Mouse (Mus musculus) CH12.LX (cell line): ENCODE measurements at regions not wholly inside any gene's neighbourhood (a gene's known extent, or its start where the extent isn't known, plus 50 kb on each side); places are given as distances from the start of the nearest gene placed in this dataset.

Source experiments
- CTCF ChIP-seq, 2 experiments: IDR thresholded peaks in 1 of 2; conservative IDR thresholded peaks in 1 of 2; 2 replicates each; pipeline ENCODE4 v1.5.1; 2011 to 2012; ENCODE audit warnings: low read depth in 2 of 2, low read length in 2 of 2, improper control_type of control experiment in 1 of 2, inconsistent platforms in 1 of 2, mild to moderate bottlenecking in 1 of 2, moderate library complexity in 1 of 2
- ELF1 ChIP-seq: IDR thresholded peaks from 2 replicates; pipeline ENCODE4 v1.6.1; 2014; ENCODE audit warnings: low read depth, mild to moderate bottlenecking, inconsistent platforms, low read length, improper control_type of control experiment
- EP300 ChIP-seq: IDR thresholded peaks from 2 replicates; pipeline ENCODE4 v1.6.1; 2011; ENCODE audit warnings: low read length, improper control_type of control experiment
- ETS1 ChIP-seq: conservative IDR thresholded peaks from 2 replicates; pipeline ENCODE4 v1.6.1; 2012; ENCODE audit warnings: low read depth, mild to moderate bottlenecking, inconsistent platforms, low read length, improper control_type of control experiment, moderate library complexity
- GABPA ChIP-seq: IDR thresholded peaks from 2 replicates; pipeline ENCODE4 v1.6.1; 2012; ENCODE audit warnings: low read depth, low read length, improper control_type of control experiment, inconsistent platforms; ENCODE audit not compliant: insufficient replicate concordance
- MAX ChIP-seq: IDR thresholded peaks from 2 replicates; pipeline ENCODE4 v1.6.1; 2011; ENCODE audit warnings: low read length, improper control_type of control experiment
- PAX5 ChIP-seq: IDR thresholded peaks from 2 replicates; pipeline ENCODE4 v1.6.1; 2012; ENCODE audit warnings: low read length, inconsistent platforms, mixed read lengths
- POLR2A ChIP-seq: IDR thresholded peaks from 2 replicates; pipeline ENCODE4 v1.6.1; 2011; ENCODE audit warnings: low read depth, mild to moderate bottlenecking, improper control_type of control experiment, low read length
- RAD21 ChIP-seq: IDR thresholded peaks from 2 replicates; pipeline ENCODE4 v1.6.1; 2011; ENCODE audit warnings: low read depth, mild to moderate bottlenecking, low read length, improper control_type of control experiment, moderate library complexity
- UBTF ChIP-seq: IDR thresholded peaks from 2 replicates; pipeline ENCODE4 v1.6.1; 2012; ENCODE audit warnings: low read depth, mild to moderate bottlenecking, inconsistent platforms, low read length, improper control_type of control experiment, moderate library complexity
- USF1 ChIP-seq: IDR thresholded peaks from 2 replicates; pipeline ENCODE4 v1.6.1; 2014; ENCODE audit warnings: low read depth, mild to moderate bottlenecking, inconsistent platforms, low read length, improper control_type of control experiment
- USF2 ChIP-seq: conservative IDR thresholded peaks from 2 replicates; pipeline ENCODE4 v1.6.1; 2011; ENCODE audit warnings: low read depth, low read length, improper control_type of control experiment
- ZC3H11A ChIP-seq: IDR thresholded peaks from 2 replicates; pipeline ENCODE4 v1.6.1; 2012; ENCODE audit warnings: low read depth, mild to moderate bottlenecking, inconsistent platforms, low read length, improper control_type of control experiment
- ZKSCAN1 ChIP-seq: IDR thresholded peaks from 2 replicates; pipeline ENCODE4 v1.6.1; 2012; ENCODE audit warnings: low read depth, inconsistent platforms, low read length, improper control_type of control experiment, borderline replicate concordance

- no peak for TF ChIP-seq MAX
- no peak for TF ChIP-seq ZC3H11A
- TF ChIP-seq CTCF (conservative IDR thresholded peaks at IDR 0.05 in 1 of 2, IDR thresholded peaks at IDR 0.05 in 1 of 2; ENCODE audit: low read depth in 2 of 2, low read length in 2 of 2): no peak
- TF ChIP-seq ZKSCAN1: no peak
- TF ChIP-seq EP300: no peak
- TF ChIP-seq GABPA: no peak
- TF ChIP-seq RAD21: no peak
- no peak for TF ChIP-seq PAX5
- TF ChIP-seq POLR2A: no peak
- TF ChIP-seq ETS1: no peak
- TF ChIP-seq UBTF: no peak
- no peak for TF ChIP-seq USF1
- TF ChIP-seq USF2: no peak
- TF ChIP-seq ELF1: no peak
These were observed 139.2 kb upstream of the Sulf2 start for GRCm38 (mm10) chr2:166294672-166295071.
